Mouse (Mus musculus): ENCODE measurements around the gene Rho. TPM values are rescaled to one million over a fixed set of nuclear protein-coding genes. Genes with fewer than 3 reads are reported as not detected.

Rho gene
- total RNA-seq, 4 experiments from 2014 or later: not detected

DNA sequence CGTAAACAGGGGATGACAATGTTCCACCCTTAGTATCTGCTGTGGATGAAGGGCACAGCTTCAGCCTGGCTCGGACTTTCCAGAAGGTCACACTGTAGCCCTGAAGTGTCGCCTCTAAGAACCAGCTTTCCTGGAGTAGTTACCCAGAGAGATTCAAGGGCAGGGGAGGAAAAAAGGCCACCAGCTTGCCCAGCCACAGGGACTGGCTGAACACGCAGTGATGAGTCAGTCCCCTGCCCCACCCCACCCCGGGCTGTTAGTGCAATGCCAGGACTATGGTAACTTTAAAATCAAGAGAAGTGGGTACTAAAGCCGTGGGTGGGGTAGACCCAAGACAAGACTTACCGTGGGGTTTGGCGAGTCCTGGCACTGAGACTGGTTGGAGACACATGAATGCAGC lies 44.1 kb downstream of the Rho start:
- no peak for DNase-seq (ENCODE audit: low spot score)

DNA sequence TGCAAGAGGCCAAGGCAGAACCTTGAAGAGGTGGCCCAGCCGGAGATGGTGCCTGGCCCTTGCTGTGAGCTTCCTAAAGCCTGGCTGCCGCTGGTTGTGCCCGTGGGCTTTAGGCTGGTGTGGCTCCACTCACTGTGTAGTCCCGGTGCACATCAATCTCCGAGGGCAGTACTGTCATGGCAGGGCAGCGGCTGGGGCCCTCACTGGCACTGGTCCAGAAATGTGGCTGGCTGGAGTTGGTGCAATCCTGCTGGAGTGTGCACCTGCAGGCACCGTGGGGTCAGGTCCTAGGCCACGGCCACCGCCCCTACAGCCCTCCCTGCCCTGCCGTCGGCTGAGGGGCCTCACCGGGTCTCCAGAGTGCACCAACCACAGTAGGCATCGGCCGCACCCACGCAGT lies 46.3 kb downstream of the Rho start:
- no peak for DNase-seq (ENCODE audit: low spot score)

DNA sequence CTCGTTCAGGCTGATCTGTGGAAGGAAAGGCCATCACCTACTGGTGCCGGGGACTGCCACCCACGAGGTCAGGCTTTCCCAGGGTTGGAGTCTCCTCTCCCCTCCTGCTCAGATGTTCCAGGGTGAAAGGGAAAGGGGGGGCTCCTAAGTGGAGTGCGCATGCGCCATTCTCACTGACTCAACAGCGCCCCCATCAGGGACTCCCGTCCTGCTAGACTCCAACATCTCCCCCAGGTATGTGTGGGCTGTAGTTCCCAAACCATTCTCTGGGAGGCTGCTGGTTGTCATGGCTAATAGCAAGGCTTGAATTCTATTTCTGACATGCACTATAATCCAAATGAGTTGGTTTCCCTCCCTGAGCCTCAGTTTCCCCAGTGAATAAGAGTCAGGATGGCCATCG lies 47.0 kb downstream of the Rho start:
- no peak for DNase-seq (ENCODE audit: low spot score)

DNA sequence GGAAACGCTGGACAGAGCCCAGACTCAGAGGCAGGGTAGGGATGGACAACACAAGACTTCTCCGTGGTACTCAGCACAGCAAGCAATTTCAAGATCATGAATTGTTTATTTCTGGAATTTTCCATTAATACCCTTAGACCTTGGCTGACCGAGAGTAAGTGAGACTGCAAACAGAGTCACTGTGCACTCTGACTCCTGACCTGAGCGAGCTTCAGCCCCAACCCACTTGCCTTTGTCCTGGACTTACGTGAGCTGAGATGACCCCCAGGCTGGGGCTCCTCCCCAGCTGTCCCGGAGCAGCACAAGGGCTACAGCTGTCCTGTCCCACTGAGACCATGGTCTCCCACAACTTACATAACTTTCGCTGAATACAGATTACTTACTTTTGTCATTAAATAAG lies 51.3 kb downstream of the Rho start:
- DNase-seq (ENCODE audit: low spot score): no peak

DNA sequence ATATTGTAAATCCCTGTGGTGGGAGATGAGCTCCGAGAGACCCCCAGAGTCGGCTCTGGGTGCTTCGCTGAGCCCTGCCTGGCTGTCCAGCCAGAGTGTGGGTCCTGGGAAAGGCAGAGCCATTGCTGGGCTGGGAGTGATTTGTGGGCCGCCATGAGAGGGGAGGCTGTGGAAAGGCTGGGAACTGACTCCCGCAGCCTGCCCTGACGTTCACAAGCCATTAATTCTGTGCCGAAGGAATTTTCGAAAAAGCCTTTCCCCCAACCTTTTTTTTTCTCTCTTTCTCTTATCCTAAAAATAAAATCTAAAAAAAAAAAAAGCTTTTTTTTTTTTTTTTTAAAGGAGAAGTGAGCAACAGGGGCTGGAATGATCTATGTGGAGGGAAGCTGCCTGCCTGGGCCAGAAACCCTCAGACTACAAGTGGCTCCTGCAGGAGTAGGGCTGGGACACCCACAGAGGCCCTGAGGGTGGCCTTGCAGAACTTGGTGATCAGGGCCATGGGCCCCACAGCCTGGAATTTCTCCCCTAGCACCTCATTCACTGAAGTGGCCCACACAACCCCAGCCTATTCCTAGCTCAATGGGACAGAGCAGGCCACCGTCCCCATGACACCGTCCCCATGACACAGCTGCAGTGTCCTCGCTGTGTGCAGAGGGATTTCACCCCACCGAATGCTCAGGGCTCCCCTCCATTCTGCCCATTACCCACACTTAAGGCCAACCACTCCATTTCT lies 51.9 kb downstream of the Rho start:
- DNase-seq (ENCODE audit: low spot score): no peak

DNA sequence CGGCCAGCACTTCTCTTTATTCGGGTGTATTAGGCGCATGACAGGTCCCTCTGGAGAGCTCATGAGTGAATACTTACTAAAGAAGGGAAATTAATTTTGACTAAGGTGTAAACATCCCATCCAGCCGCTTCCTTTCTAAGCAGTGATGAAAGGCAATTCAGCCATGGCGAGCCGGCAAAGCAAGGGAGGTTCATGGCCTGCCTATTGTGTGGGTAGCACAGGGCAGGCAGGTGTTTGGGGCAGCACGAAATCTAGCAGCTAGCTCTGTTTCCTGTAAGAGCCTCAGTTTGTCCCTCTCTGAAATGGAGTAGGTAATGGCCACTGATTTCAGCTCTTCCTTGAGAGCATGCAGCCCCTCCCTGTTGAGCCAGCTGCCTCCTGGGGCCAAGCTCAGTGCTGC lies 53.0 kb downstream of the Rho start:
- no peak for DNase-seq (ENCODE audit: low spot score)

DNA sequence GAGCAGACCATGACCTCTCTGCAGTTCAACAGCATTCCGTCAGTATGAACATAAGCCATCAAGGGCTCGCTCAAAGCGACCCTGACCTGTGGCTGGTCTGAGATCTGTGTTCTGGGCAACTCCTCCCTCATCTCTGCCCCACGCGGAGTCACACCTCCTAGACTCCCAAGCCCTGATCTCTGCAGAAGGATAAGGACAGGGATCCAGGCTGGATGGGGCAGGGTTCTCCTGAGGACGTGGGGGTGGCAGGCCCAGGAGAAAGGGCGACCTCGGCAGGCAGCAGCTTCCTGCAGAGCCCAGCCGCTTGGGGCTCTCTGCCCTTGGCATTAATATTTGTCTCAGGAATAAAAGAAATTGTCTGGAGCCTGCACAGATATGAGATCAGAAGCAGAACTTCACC lies 54.1 kb downstream of the Rho start:
- DNase-seq (ENCODE audit: low spot score): no peak

GRCm38 (mm10) chr6:115986472-115987095 lies 55.0 kb downstream of the Rho start:
- no peak for DNase-seq (ENCODE audit: low spot score)

- no peak for DNase-seq (ENCODE audit: low spot score)
Measured at GRCm38 (mm10) chr6:115987096-115987747, 55.7 kb downstream of the Rho start.

GRCm38 (mm10) chr6:115989032-115989431 lies 57.5 kb downstream of the Rho start:
- DNase-seq (ENCODE audit: low spot score): no peak

DNA sequence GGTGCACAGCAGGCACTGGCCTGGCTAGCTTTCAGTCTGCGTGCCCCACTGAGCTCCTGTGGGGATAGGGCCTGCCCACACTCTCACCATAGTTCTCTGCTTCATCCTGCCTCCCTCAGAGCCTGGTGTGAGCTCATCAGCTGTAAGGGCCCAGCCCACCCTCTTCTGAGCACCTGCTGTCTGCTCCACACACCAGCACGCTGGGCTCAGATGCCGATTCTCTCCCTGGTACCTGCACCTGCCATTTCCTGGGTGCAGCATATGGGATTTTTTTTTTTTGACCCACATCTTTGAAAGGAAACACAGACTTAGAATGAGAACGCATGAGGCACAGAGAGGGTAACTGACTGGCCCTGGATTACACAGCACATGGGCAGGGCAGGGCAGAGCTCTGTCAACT lies 58.1 kb downstream of the Rho start:
- DNase-seq (ENCODE audit: low spot score): no peak

Other genes starting within 250 kb of the Rho start
- 1 to 10 TPM in 1 of 4 experiments, under 1 TPM in 3; 0.41 to 1.0 (median 0.60) TPM for gene Tmem40, start 169.3 kb upstream of the Rho start, total RNA-seq (2022)
- gene Cand2, start 157.2 kb upstream of the Rho start, total RNA-seq (2022): 10 to 100 TPM; 77.2 to 97.7 (median 87.6) TPM
- gene Rpl32, start 123.0 kb upstream of the Rho start, total RNA-seq (2022): 100 to 1,000 TPM; 586 to 697 (median 628) TPM
- under 1 TPM; 0.20 to 0.53 (median 0.36) TPM for gene Efcab12, start 93.3 kb upstream of the Rho start, total RNA-seq (2022)
- 1 to 10 TPM in 3 of 4 experiments, under 1 TPM in 1; 0.98 to 1.5 (median 1.1) TPM for gene Mbd4, start 78.4 kb upstream of the Rho start, total RNA-seq (2022)
- 1 to 10 TPM; 8.5 to 10.0 (median 9.0) TPM for gene Ift122, start 78.3 kb upstream of the Rho start, total RNA-seq (2022)
- gene H1foo, start 13.2 kb downstream of the Rho start, total RNA-seq (2022): not detected
- gene Plxnd1, start 63.3 kb downstream of the Rho start, total RNA-seq (2022): 10 to 100 TPM; 43.8 to 75.7 (median 63.5) TPM